Mouse (Mus musculus) CH12.LX (cell line): ENCODE data around the gene Cfap74. TPM values are rescaled to one million over a fixed set of nuclear protein-coding genes. Genes with fewer than 3 reads are reported as not detected.

ENCODE experiments used
- DNase-seq: peaks from one replicate; pipeline ENCODE4 v3.0.0-alpha.2; 2013; ENCODE audit errors: extremely low read depth
- H3K27ac ChIP-seq: 2 replicates; pipeline ENCODE4 v1.5.1; 2012; ENCODE audit warnings: low read depth, mild to moderate bottlenecking, control low read depth, moderate library complexity; ENCODE audit not compliant: insufficient read depth
- H3K27me3 ChIP-seq: replicated peaks from 2 replicates; pipeline ENCODE3; 2012; ENCODE audit warnings: inconsistent platforms
- H3K36me3 ChIP-seq, 2 experiments: replicated peaks in 1 of 2; 2 replicates each; pipeline versions ENCODE3 to v1.6.1; 2012; ENCODE audit warnings: inconsistent platforms in 1 of 2, low read length in 1 of 2, mild to moderate bottlenecking in 1 of 2, mixed read lengths in 1 of 2, moderate library complexity in 1 of 2; ENCODE audit not compliant: control insufficient read depth in 1 of 2, insufficient read depth in 1 of 2
- H3K4me1 ChIP-seq, 2 experiments: 2 replicates each; pipeline ENCODE4 v1.6.1; 2012; ENCODE audit warnings: inconsistent platforms in 1 of 2, moderate library complexity in 1 of 2; ENCODE audit not compliant: insufficient read depth in 2 of 2, control insufficient read depth in 1 of 2
- H3K4me2 ChIP-seq: 2 replicates; pipeline ENCODE4 v1.6.1; 2012; ENCODE audit warnings: low read depth, mild to moderate bottlenecking, control low read depth; ENCODE audit not compliant: poor library complexity, insufficient read depth, severe bottlenecking
- H3K4me3 ChIP-seq, 3 experiments: fragments of 150-350 bp in 1 of 3; sonication (generic) in 1 of 3; replicated peaks in 1 of 3; 2 replicates each; pipeline versions ENCODE3 to v1.5.1; 2011 to 2012; ENCODE audit warnings: low read depth in 2 of 3, low read length in 2 of 3, mild to moderate bottlenecking in 2 of 3, moderate library complexity in 2 of 3, control low read depth in 1 of 3, improper control_type of control experiment in 1 of 3, inconsistent platforms in 1 of 3, mixed read lengths in 1 of 3; ENCODE audit not compliant: poor library complexity in 1 of 3
- H3K79me2 ChIP-seq: replicated peaks from 2 replicates; pipeline ENCODE4 v1.6.1; 2012; ENCODE audit warnings: mild to moderate bottlenecking, moderate library complexity; ENCODE audit not compliant: control insufficient read depth, poor library complexity, insufficient read depth, severe bottlenecking; ENCODE audit errors: extremely low read depth
- H3K9ac ChIP-seq: 2 replicates; pipeline ENCODE4 v1.6.1; 2012; ENCODE audit warnings: low read depth, mild to moderate bottlenecking, control low read depth, moderate library complexity; ENCODE audit not compliant: insufficient read depth
- H3K9me3 ChIP-seq: replicated peaks from 2 replicates; pipeline ENCODE3; 2012; ENCODE audit warnings: low read length, inconsistent platforms, mixed read lengths
- BHLHE40 ChIP-seq: IDR thresholded peaks from 2 replicates; pipeline ENCODE4 v1.6.1; 2011; ENCODE audit warnings: mild to moderate bottlenecking, low read depth, low read length, improper control_type of control experiment
- CHD2 ChIP-seq: IDR thresholded peaks from 2 replicates; pipeline ENCODE4 v1.6.1; 2011; ENCODE audit warnings: low read length, improper control_type of control experiment
- ELF1 ChIP-seq: IDR thresholded peaks from 2 replicates; pipeline ENCODE4 v1.6.1; 2014; ENCODE audit warnings: low read depth, mild to moderate bottlenecking, inconsistent platforms, low read length, improper control_type of control experiment
- GABPA ChIP-seq: IDR thresholded peaks from 2 replicates; pipeline ENCODE4 v1.6.1; 2012; ENCODE audit warnings: low read depth, low read length, improper control_type of control experiment, inconsistent platforms; ENCODE audit not compliant: insufficient replicate concordance
- JUN ChIP-seq: IDR thresholded peaks from 2 replicates; pipeline ENCODE4 v1.6.1; 2011; ENCODE audit warnings: low read depth, mild to moderate bottlenecking, low read length, improper control_type of control experiment, moderate library complexity; ENCODE audit not compliant: insufficient read depth
- JUND ChIP-seq: conservative IDR thresholded peaks from 2 replicates; pipeline ENCODE4 v1.6.1; 2011; ENCODE audit warnings: low read depth, low read length, improper control_type of control experiment
- KAT2A ChIP-seq: IDR thresholded peaks from 2 replicates; pipeline ENCODE4 v1.6.1; 2012; ENCODE audit warnings: low read length, improper control_type of control experiment, inconsistent platforms; ENCODE audit not compliant: insufficient replicate concordance
- MAZ ChIP-seq: IDR thresholded peaks from 2 replicates; pipeline ENCODE4 v1.6.1; 2012; ENCODE audit warnings: low read depth, mild to moderate bottlenecking, inconsistent platforms, low read length, improper control_type of control experiment, moderate library complexity
- NELFE ChIP-seq: IDR thresholded peaks from 2 replicates; pipeline ENCODE4 v1.6.1; 2011; ENCODE audit warnings: low read depth, low read length, improper control_type of control experiment
- PAX5 ChIP-seq: IDR thresholded peaks from 2 replicates; pipeline ENCODE4 v1.6.1; 2012; ENCODE audit warnings: low read length, inconsistent platforms, mixed read lengths
- POLR2AphosphoS2 ChIP-seq: IDR thresholded peaks from 2 replicates; pipeline ENCODE4 v1.6.1; 2011; ENCODE audit warnings: low read depth, low read length, improper control_type of control experiment
- RCOR1 ChIP-seq: conservative IDR thresholded peaks from 2 replicates; pipeline ENCODE4 v1.6.1; 2012; ENCODE audit warnings: low read depth, mild to moderate bottlenecking, inconsistent platforms, low read length, improper control_type of control experiment
- SIN3A ChIP-seq: IDR thresholded peaks from 2 replicates; pipeline ENCODE4 v1.6.1; 2012; ENCODE audit warnings: low read length, improper control_type of control experiment, inconsistent platforms
- TCF12 ChIP-seq: IDR thresholded peaks from 2 replicates; pipeline ENCODE4 v1.6.1; 2014; ENCODE audit warnings: low read depth, mild to moderate bottlenecking, inconsistent platforms, low read length, improper control_type of control experiment
- UBTF ChIP-seq: IDR thresholded peaks from 2 replicates; pipeline ENCODE4 v1.6.1; 2012; ENCODE audit warnings: low read depth, mild to moderate bottlenecking, inconsistent platforms, low read length, improper control_type of control experiment, moderate library complexity
- ZMIZ1 ChIP-seq: IDR thresholded peaks from 2 replicates; pipeline ENCODE4 v1.6.1; 2012; ENCODE audit warnings: low read depth, mild to moderate bottlenecking, inconsistent platforms, low read length, improper control_type of control experiment
- ZNF384 ChIP-seq: IDR thresholded peaks from 2 replicates; pipeline ENCODE4 v1.6.1; 2012; ENCODE audit warnings: low read depth, low read length, improper control_type of control experiment, inconsistent platforms
- dilution Hi-C: fragments of 300-500 bp; cut with MboI; formaldehyde crosslinking; loops from 2 replicates; pipeline ENCODE4 v1.14.3; 2020; ENCODE audit warnings: low sequenced_read_pairs; ENCODE audit not compliant: extremely low pct_unique_long_range_greater_than_20kb, extremely low pct_ligation_motif_present
- in situ Hi-C: fragments of 300-500 bp; cut with MboI; formaldehyde crosslinking; loops from 3 replicates; pipeline ENCODE4 v1.14.3; 2019; ENCODE audit warnings: low sequenced_read_pairs, low pct_ligation_motif_present, low pct_unique_long_range_greater_than_20kb, mixed read lengths
- polyA plus RNA-seq: library from polyadenylated mRNA; unstranded; fragments of >175 nt; gene quantifications from 2 replicates; pipeline ENCODE4 v1.2.1, GENCODE M21; 2012; ENCODE audit warnings: low read depth; ENCODE audit not compliant: insufficient read length
- total RNA-seq, 2 experiments: library from RNA; depleted of rRNA; stranded (reverse); fragments of 300-350 nt in 1 of 2; fragments of >200 nt in 1 of 2; gene quantifications; 2 replicates each; pipeline ENCODE4 v1.2.3; 2012 to 2014

Gene Cfap74
- total and polyA plus RNA-seq, 3 experiments = 4.7 to 8.5 (median 5.2) TPM

DNA sequence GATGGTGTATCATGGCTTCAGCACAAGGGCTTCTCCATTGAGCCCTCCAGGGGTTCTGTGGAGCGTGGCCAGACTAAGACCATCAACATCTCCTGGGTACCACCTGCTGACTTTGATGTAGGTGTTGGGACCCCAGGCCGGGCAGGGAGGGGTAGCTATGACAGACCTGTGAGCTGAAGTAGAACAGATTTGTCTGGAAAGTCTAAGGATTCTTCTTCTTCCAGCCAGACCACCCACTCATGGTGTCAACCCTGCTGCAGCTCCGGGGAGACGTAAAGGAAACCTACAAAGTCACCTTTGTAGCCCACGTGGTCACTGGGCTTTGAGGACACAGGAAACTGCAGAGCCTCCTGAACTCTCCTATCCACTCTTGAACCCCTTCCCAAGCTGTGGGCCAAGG lies 57.1 kb downstream of the Cfap74 start:
- Histone ChIP-seq H3K4me1 (peaks cover 6 to 7% of the 10 kb centered on the region in 2 experiments), H3K4me3 (no peak overlapping the region), H3K36me3 (no peaks in the 10 kb centered on the region), H3K9ac (no peak overlapping the region), H3K4me2 (no peak overlapping the region), H3K27ac (no peak overlapping the region), H3K9me3 (peaks cover 4% of the 10 kb centered on the region), H3K79me2 (no peaks in the 10 kb centered on the region), H3K27me3 (peaks cover 13% of the 10 kb centered on the region)
- DNase-seq = no peak
- in situ Hi-C loops = no loop called here
- TF ChIP-seq JUND = no peak
- TF ChIP-seq CHD2 = no peak
- no peak for TF ChIP-seq ELF1
- no peak for TF ChIP-seq RCOR1
- TF ChIP-seq JUN = no peak
- no peak for TF ChIP-seq KAT2A
- TF ChIP-seq TCF12 = no peak
- TF ChIP-seq MAZ = no peak
- TF ChIP-seq UBTF = no peak
- no peak for TF ChIP-seq PAX5
- no peak for TF ChIP-seq ZMIZ1
- no peak for TF ChIP-seq BHLHE40
- TF ChIP-seq NELFE = no peak
- no peak for TF ChIP-seq GABPA
- no peak for TF ChIP-seq ZNF384
- no peak for TF ChIP-seq SIN3A
- dilution Hi-C loops = no loop called here

DNA sequence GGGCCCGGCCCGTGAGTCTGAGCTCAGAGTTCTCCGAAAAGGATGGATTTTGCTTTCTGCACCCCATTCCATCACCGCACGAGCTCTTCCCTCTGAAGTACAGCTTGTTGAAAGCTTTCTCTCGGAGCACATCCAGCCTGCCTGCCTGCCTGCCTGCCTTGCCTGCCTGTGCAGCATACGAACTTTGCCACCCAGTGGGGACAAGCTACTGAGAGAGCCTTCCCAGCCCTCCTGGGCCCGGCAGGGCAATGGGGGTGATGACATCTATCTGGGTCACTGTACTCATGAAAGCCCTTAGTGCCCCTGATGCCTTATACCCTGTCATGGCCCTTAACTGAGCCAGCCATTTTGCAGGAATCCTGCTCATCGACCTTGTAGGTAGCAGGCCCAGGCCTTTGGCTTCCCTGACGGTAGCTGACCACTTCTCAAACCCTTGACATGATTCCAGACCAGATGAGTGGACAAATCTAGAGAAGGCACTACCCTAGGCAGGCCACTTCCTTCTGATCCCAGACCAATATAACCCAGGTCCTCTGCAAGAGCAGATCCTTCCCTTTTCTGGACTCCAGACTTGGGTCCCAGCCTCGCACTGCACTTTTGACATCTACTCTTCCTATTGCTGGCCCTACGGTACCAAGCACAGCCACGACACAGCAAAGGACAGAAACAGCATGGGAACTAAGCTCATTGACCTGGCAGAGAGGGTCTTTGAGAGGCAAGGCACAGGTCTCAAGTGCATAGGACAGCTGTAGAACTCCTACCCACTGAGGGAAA lies 58.4 kb downstream of the Cfap74 start:
- peaks cover 4% of the 10 kb centered on the region for H3K9me3 ChIP-seq
- H3K4me2 ChIP-seq = no peak overlapping the region
- H3K27me3 ChIP-seq = peaks cover 22% of the 10 kb centered on the region
- H3K36me3 ChIP-seq = no peaks in the 10 kb centered on the region
- in situ Hi-C loops = no loop called here
- no peak for DNase-seq
- H3K4me3 ChIP-seq = no peak overlapping the region
- no peak overlapping the region for H3K27ac ChIP-seq
- H3K9ac ChIP-seq = no peak overlapping the region
- dilution Hi-C loops = no loop called here
- no peaks in the 10 kb centered on the region for H3K79me2 ChIP-seq
- TF ChIP-seq POLR2AphosphoS2 = no peak
- TF ChIP-seq, all 38 proteins: peak for 0
- peaks cover 0 to 6% of the 10 kb centered on the region in 2 experiments; a peak in 2 of 4 replicates for H3K4me1 ChIP-seq
